Mouse (Mus musculus) hindbrain, postnatal 0 days (tissue): ENCODE data around the gene 4930519G04Rik. TPM values are rescaled to one million over a fixed set of nuclear protein-coding genes. Genes with fewer than 3 reads are reported as not detected.
"Not testable (repeated sequence)": the region's sequence is repeated elsewhere in the genome, so short reads cannot be mapped to it uniquely, and the experiment has no call there.

ENCODE experiments used
- ATAC-seq: fragments of 200-750 bp; cut with Nextera tagmentation; 2 replicates; pipeline ENCODE4 v1.8.0; 2017; ENCODE audit warnings: mild to moderate bottlenecking, moderate TSS enrichment, moderate library complexity
- DNase-seq: peaks from one replicate; pipeline ENCODE4 v3.0.0-alpha.2; 2015; ENCODE audit warnings: low spot score
- H3K27ac ChIP-seq: fragments of 300-500 bp; sonication (generic); 2 replicates; pipeline ENCODE4 v1.5.1; 2014; ENCODE audit warnings: mild to moderate bottlenecking
- H3K27me3 ChIP-seq: fragments of 300-500 bp; sonication (generic); 2 replicates; pipeline ENCODE4 v1.6.1; 2014; ENCODE audit warnings: low read length, mixed read lengths; ENCODE audit not compliant: insufficient read depth
- H3K36me3 ChIP-seq: fragments of 300-500 bp; sonication (generic); 2 replicates; pipeline ENCODE4 v1.6.1; 2014; ENCODE audit warnings: low read length, mixed read lengths; ENCODE audit not compliant: insufficient read depth
- H3K4me1 ChIP-seq: fragments of 300-500 bp; sonication (generic); 2 replicates; pipeline ENCODE4 v1.6.1; 2014; ENCODE audit warnings: antibody characterized with exemption, low read length, mixed read lengths; ENCODE audit not compliant: insufficient read depth
- H3K4me2 ChIP-seq: fragments of 300-500 bp; sonication (generic); 2 replicates; pipeline ENCODE4 v1.6.1; 2014; ENCODE audit warnings: low read depth, mild to moderate bottlenecking, low read length, moderate library complexity, mixed read lengths
- H3K4me3 ChIP-seq: fragments of 300-500 bp; sonication (generic); 2 replicates; pipeline ENCODE4 v1.5.1; 2014; ENCODE audit warnings: low read length
- H3K9ac ChIP-seq: fragments of 300-500 bp; sonication (generic); replicated peaks from 2 replicates; pipeline ENCODE4 v1.6.1; 2014; ENCODE audit warnings: mild to moderate bottlenecking, low read length, moderate library complexity, mixed read lengths
- H3K9me3 ChIP-seq: fragments of 300-500 bp; sonication (generic); 2 replicates; pipeline ENCODE4 v1.6.1; 2016; ENCODE audit warnings: low read length, mixed read lengths
- CTCF ChIP-seq: IDR thresholded peaks from 2 replicates; pipeline ENCODE4 v1.5.1; 2016; ENCODE audit warnings: antibody characterized with exemption, control low read depth, low read depth
- WGBS: fragments of 180-500 bp; shearing (Covaris S2); extraction: QIAGEN DNeasy Blood & Tissue Kit; methylation state at CpG from one replicate; pipeline ENCODE4 v1.1.7; 2014; 5-methylcytosine and 5-hydroxymethylcytosine counted together
- polyA plus RNA-seq: library from polyadenylated mRNA; unstranded; fragments of >200 nt; fragmentation: Nextera tagmentation; extraction: Ambion mirVana; gene quantifications from 2 replicates; pipeline ENCODE4 v1.2.1, GENCODE M21; 2015
- total RNA-seq: library from RNA; depleted of rRNA; stranded (reverse); fragments of >200 nt; gene quantifications from 2 replicates; pipeline ENCODE4 v1.2.3, GENCODE M21; 2014

4930519G04Rik gene
- total and polyA plus RNA-seq, 2 experiments from 2014 or later = not detected

DNA sequence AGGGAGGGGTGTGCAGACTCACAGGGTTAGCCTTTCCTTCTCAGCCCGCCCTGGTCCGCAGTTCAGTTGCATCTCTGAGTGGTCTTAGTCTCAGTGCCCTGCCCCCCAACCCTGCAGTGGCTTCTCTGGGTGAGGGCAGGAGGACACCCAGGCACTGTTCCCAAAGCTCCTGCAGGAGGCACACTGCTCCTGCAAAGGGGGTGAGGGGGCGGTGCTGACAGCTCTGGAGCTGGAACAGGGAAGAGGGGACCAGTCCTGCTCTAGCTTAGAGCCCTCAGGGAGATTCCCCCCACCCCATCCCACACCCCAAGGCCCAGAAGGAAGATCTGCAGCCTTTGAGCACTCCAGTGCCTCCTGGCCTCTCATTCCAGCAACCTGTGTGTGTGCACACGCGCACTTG, 10.8 kb upstream of the 4930519G04Rik start:
- Histone ChIP-seq H3K9me3 (no peaks in the 10 kb centered on the region), H3K27ac (no peak overlapping the region), H3K27me3 (no peaks in the 10 kb centered on the region), H3K4me2 (no peak overlapping the region), H3K4me3 (no peak overlapping the region), H3K36me3 (no peaks in the 10 kb centered on the region), H3K9ac (no peak overlapping the region), H3K4me1 (no peaks in the 10 kb centered on the region)
- 54% methylated on average over 5 of the region's 5 CpGs for WGBS
- ATAC-seq (no peak), DNase-seq (no peak)
- TF ChIP-seq CTCF = no peak

DNA sequence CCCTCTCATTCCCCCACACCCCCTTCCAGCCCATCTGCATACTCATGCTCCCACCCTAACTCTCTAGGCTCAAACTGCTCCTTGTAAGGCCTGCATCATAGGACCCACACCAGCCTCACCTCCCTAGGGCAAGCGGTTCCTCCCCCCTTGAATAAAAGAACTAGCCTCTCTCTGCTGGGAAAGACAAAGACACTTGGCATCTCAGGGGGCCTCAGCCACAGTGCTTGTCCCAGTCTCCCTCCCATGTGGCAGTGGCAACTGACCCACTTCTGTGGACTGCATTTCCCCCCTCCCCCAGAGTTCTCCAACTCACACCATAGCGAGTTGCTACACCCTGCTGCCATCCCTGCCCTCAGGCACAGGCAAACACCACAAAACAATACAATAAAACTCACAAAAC, 9.1 kb upstream of the 4930519G04Rik start:
- not testable (repeated sequence) for H3K4me3 ChIP-seq, H3K4me2 ChIP-seq, H3K27ac ChIP-seq, DNase-seq, H3K36me3 ChIP-seq, H3K9ac ChIP-seq, H3K9me3 ChIP-seq, ATAC-seq, H3K27me3 ChIP-seq, H3K4me1 ChIP-seq
- 51% methylated on average over 2 of the region's 2 CpGs for WGBS

DNA sequence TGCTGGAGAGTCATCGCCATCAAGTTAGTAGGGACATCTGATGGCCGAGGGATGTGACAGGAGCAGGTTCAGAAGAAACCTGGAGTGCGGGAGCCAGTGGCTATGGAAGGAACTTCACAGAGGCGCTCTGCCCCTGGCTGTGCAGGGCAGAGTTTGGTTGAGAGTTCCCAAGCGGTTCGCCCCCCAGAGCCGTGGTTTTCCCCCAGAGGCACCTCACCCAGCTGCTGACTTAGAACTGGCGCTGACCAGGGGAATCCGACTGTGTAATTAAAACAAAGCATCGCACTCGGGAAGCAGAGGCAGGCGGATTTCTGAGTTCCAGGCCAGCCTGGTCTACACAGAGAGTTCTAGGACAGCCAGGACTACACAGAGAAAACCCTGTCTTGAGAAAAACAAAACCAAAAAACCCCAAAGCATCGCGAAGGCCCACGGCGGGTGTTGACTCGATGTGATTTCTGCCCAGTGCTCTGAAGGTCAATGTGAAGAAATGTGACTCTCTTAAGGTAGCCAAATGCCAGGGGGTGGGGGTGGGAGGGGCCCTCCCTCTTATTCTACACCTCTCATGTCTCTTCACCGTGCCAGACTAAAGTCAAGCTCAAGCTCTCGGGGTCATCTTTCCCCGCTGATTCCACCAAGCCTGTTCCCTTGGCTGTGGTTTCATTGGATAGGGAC, 1.8 kb upstream of the 4930519G04Rik start:
- 91% methylated on average over 20 of the region's 20 CpGs for WGBS
- DNase-seq = no peak
- Histone ChIP-seq H3K9me3 (no peaks in the 10 kb centered on the region), H3K27ac (no peak overlapping the region), H3K27me3 (no peaks in the 10 kb centered on the region), H3K4me3 (no peak overlapping the region), H3K9ac (no peak overlapping the region), H3K36me3 (no peaks in the 10 kb centered on the region), H3K4me2 (no peak overlapping the region), H3K4me1 (no peaks in the 10 kb centered on the region)
- no peak for TF ChIP-seq CTCF
- ATAC-seq = no peak

DNA sequence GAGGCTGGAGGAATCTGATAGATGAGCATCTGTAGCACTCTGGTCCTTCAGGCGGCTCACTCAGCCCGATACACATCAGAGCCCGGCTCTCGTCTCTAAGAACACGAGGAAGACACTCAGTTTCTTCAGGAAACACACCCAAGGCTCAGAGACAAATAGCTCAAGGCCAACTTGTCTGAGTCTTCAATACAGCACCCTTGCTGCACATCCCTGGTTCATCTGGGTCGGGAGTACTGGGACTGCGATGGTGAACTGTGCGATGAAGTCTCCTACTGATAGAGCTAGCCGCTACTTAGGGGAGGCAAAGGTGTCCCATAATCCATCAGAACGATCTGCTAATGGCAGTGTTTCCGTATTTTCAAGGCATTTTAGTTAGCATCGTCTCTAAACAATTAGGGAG, 5.1 kb downstream of the 4930519G04Rik start, which contains the start of gene Gm9936:
Gene Gm9936, minus strand, starts transcription at position 101 of the 400 bp plus-strand sequence.
- no peak for TF ChIP-seq CTCF
- H3K4me3 ChIP-seq = peak within 1 kb of the TSS; percentile 22
- DNase-seq = no peak
- peak within 1 kb of the TSS; percentile 45 for H3K9ac ChIP-seq
- H3K27me3 ChIP-seq = no peaks in the 10 kb centered on the region
- no peaks in the 10 kb centered on the region for H3K36me3 ChIP-seq
- peak within 1 kb of the TSS; percentile 60 for H3K4me2 ChIP-seq
- no peaks in the 10 kb centered on the region for H3K4me1 ChIP-seq
- WGBS = 86% methylated on average over 12 of the region's 12 CpGs
- H3K9me3 ChIP-seq = no peaks in the 10 kb centered on the region
- H3K27ac ChIP-seq = peak within 1 kb of the TSS; percentile 7; the same call in 1 of the 2 replicates
- no peak for ATAC-seq

DNA sequence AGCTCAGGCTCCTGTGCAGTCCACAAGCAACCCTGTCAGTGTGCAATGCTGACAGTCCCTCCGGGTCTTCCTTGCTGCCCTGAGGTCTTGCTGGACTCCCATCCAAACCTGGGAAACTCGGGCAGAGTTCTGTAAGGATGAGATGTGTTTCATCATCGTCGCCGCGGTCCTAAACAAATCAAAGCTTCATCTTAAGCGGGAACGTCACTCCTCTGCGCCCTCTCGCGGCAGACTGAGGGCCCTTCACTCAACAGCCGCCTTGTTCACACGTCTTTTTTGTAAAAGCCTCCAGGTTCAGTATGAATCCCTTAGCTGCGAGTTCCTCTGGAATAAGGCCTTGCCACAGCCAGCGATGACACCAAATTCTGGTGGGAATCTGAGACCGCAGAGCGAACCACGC, 5.8 kb downstream of the 4930519G04Rik start:
- H3K27me3 ChIP-seq = no peaks in the 10 kb centered on the region
- peak overlapping the region; percentile 7; the same call in 1 of the 2 replicates for H3K27ac ChIP-seq
- H3K4me1 ChIP-seq = no peaks in the 10 kb centered on the region
- peak overlapping the region; percentile 60 for H3K4me2 ChIP-seq
- DNase-seq (peak; percentile 91), ATAC-seq (peak; percentile 83)
- no peaks in the 10 kb centered on the region for H3K36me3 ChIP-seq
- peak overlapping the region; percentile 45 for H3K9ac ChIP-seq
- H3K9me3 ChIP-seq = no peaks in the 10 kb centered on the region
- H3K4me3 ChIP-seq = peak overlapping the region; percentile 22
- 6% methylated on average over 18 of the region's 18 CpGs for WGBS
- TF ChIP-seq CTCF = peak; percentile 92

DNA sequence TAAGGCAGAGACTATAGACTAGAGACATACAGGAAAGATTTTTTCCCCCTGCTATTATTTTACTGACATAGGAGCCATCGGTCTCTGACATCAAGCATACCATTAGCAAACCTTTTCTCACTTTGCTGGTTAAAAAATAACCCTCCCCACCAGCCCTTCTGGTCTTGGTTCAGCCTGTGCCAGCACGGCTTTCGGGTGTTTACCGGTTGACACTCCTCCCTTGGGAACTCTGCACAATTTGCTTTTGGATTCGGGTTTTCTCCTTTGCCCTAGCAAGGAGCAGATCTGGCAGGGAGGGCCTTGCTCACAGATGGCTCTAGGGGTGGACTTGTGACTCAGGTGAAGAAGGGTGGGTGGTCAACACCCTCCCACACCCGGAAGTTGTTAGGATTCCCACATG, 8.3 kb downstream of the 4930519G04Rik start:
- 54% methylated on average over 6 of the region's 6 CpGs for WGBS
- no peak for ATAC-seq

DNA sequence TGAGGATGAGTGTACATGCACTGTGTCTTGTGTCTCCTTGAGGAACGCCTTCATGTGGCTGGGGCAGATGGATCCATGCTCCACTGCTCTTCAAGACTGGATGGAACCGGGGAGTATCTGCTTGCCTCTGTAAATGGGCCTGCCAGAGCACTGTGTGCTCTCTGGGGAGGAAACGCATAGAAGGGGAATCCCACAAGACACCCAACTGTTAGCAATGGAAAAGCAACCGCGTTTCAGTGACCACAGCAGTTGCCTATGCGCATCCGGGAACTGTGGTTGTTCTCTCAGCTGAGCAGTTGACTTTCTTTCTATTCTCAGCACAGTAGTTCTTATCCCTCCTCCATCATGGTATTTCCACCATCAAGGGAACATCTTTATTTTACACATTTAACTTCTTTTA, 11.3 kb downstream of the 4930519G04Rik start:
- Histone ChIP-seq H3K4me1 (no peaks in the 10 kb centered on the region), H3K27ac (no peak overlapping the region), H3K4me2 (no peak overlapping the region), H3K9me3 (peaks cover 9% of the 10 kb centered on the region; the same call in 1 of the 2 replicates), H3K27me3 (no peaks in the 10 kb centered on the region), H3K4me3 (no peak overlapping the region), H3K36me3 (no peaks in the 10 kb centered on the region), H3K9ac (no peak overlapping the region)
- ATAC-seq (no peak), DNase-seq (no peak)
- no peak for TF ChIP-seq CTCF
- WGBS = 73% methylated on average over 7 of the region's 7 CpGs

More for the DNA sequence above, 8.3 kb downstream of the 4930519G04Rik start:
- H3K4me1 ChIP-seq = no peaks in the 10 kb centered on the region
- H3K27me3 ChIP-seq = no peaks in the 10 kb centered on the region
- no peaks in the 10 kb centered on the region for H3K36me3 ChIP-seq
- DNase-seq = no peak
- TF ChIP-seq CTCF = no peak
- H3K4me2 ChIP-seq = no peak overlapping the region
- H3K4me3 ChIP-seq = no peak overlapping the region
- no peaks in the 10 kb centered on the region for H3K9me3 ChIP-seq
- H3K27ac ChIP-seq = no peak overlapping the region
- no peak overlapping the region for H3K9ac ChIP-seq
